Mouse (Mus musculus) layer of hippocampus, adult 11-12 months (tissue): ENCODE data around the gene Pom121l2.

Experiments
- DNase-seq: peaks from one replicate; pipeline ENCODE4 v3.0.0; 2022; ENCODE audit warnings: low spot score

Gene Pom121l2

GRCm38 (mm10) chr13:21993957-21994738 is 13.2 kb downstream of the Pom121l2 start:
- DNase-seq: no peak

- DNase-seq: no peak
Observed at GRCm38 (mm10) chr13:21994896-21995295, 13.9 kb downstream of the Pom121l2 start.

GRCm38 (mm10) chr13:21995331-21995914 is 14.4 kb downstream of the Pom121l2 start:
- DNase-seq: no peak

GRCm38 (mm10) chr13:21996101-21996839 is 15.3 kb downstream of the Pom121l2 start:
- no peak for DNase-seq

- DNase-seq: no peak
Observed at GRCm38 (mm10) chr13:21996840-21997185, 15.8 kb downstream of the Pom121l2 start.

- no peak for DNase-seq
Observed at GRCm38 (mm10) chr13:21997201-21997820, 16.3 kb downstream of the Pom121l2 start.

GRCm38 (mm10) chr13:21997821-21998220 is 16.8 kb downstream of the Pom121l2 start:
- DNase-seq: no peak

- no peak for DNase-seq
Observed at GRCm38 (mm10) chr13:21998412-21998811, 17.4 kb downstream of the Pom121l2 start.

- no peak for DNase-seq
Observed at GRCm38 (mm10) chr13:21999147-21999546, 18.2 kb downstream of the Pom121l2 start.

GRCm38 (mm10) chr13:22001346-22001745 is 20.4 kb downstream of the Pom121l2 start:
- DNase-seq: no peak

- DNase-seq: no peak
Observed at GRCm38 (mm10) chr13:22001823-22002222, 20.8 kb downstream of the Pom121l2 start.

GRCm38 (mm10) chr13:22005605-22006333 is 24.8 kb downstream of the Pom121l2 start:
- DNase-seq: no peak

GRCm38 (mm10) chr13:22006334-22007120 is 25.5 kb downstream of the Pom121l2 start:
- no peak for DNase-seq

- DNase-seq: no peak
Observed at GRCm38 (mm10) chr13:22007121-22007510, 26.1 kb downstream of the Pom121l2 start.

GRCm38 (mm10) chr13:22007872-22008271 is 26.9 kb downstream of the Pom121l2 start:
- DNase-seq: no peak

GRCm38 (mm10) chr13:22008707-22009106 is 27.7 kb downstream of the Pom121l2 start:
- DNase-seq: no peak

- no peak for DNase-seq
Observed at GRCm38 (mm10) chr13:22009642-22010041, 28.6 kb downstream of the Pom121l2 start, which contains the start of gene Prss16. Prss16 (minus strand) TSS chr13:22009742.

GRCm38 (mm10) chr13:22013716-22014115 is 32.7 kb downstream of the Pom121l2 start:
- no peak for DNase-seq

- no peak for DNase-seq
Observed at GRCm38 (mm10) chr13:22014411-22014845, 33.4 kb downstream of the Pom121l2 start.

GRCm38 (mm10) chr13:22015479-22016450 is 34.8 kb downstream of the Pom121l2 start:
- peak; percentile 71 for DNase-seq
